Mouse (Mus musculus) C2C12 (cell line): Measurements from ENCODE around the gene Srms.

Experiments used
- CTCF ChIP-seq: IDR thresholded peaks from one replicate; pipeline ENCODE4 v1.5.1; 2011; ENCODE audit not compliant: control insufficient read depth, insufficient read depth, insufficient read length
- MAX ChIP-seq: IDR thresholded peaks from one replicate; pipeline ENCODE4 v1.6.1; 2011; ENCODE audit warnings: mild to moderate bottlenecking, control low read depth
- MYOD1 ChIP-seq: IDR thresholded peaks from one replicate; pipeline ENCODE4 v1.6.1; 2011; ENCODE audit warnings: low read depth; ENCODE audit not compliant: control insufficient read depth, insufficient read length
- USF1 ChIP-seq: IDR thresholded peaks from one replicate; pipeline ENCODE4 v1.6.1; 2011; ENCODE audit warnings: low read depth, mild to moderate bottlenecking, control low read depth, moderate library complexity

- TF ChIP-seq MYOD1 (no peak), CTCF (no peak), USF1 (no peak), MAX (no peak)
Measured at GRCm38 (mm10) chr2:181242314-181242665, 29.3 kb upstream of the Srms start.
